Mouse (Mus musculus): Measurements from ENCODE around the gene Mrpl58.

Gene Mrpl58

DNA sequence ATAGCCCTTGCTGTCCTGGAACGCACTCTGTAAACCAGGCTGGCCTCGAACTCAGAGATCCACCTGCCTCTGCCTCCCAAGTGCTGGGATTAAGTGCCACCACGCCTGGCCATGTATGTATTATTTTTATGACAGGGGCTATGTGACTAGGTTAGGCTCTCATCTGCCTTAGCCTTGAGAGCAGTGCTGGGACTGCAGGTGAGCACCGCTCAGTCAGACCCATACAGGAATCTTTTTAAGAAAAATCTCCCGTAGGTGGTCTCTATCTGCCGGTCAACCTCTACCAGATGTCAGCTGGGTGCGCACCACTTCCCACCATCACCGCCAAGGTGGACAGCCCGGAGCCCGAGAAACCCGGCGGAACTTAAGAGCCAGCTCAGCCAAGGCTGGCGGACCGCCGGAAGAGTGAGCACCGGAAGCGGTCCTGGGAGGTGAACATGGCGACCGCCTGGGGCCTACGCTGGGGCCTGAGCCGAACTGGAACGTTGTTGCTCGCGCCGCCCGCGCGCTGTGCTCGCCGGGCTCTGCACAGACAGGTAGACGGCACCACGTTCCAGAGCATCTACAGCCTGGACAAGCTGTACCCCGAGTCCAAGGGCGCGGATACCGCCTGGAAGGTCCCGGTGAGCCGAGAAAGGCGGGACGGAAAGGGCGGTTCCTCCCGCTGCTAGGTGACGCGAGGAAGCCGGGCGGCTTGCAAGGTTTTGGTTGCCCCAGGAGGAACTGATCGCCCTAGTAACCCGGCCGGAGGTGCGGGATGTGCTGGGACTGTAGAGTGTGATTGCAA, at the start of gene Mrpl58:
TSS of gene Mrpl58 (plus strand) at position 415 of the 787 bp plus-strand sequence.
- peak; percentile 94 for DNase-seq (ENCODE audit: extremely low read depth, insufficient read length, low spot score)

DNA sequence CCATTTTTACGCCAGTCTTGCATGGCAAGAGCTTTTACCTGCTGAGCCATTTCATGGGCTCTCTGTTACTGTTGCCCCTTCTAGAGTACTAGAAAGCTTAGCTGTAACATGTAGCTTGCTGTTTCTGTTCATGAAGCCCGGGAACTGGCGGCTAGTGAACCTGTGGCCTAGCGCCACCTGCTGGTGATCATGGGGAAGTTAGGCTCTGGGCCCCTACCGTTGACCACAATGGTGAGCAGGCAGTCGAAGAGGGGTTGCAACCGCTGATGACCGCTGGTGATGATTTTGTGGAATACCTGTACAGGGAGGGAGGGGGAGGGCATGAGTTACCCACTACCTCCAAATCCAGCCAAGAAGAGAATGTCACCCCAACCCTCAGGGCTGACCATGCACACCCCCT, 49.4 kb upstream of the Mrpl58 start:
- DNase-seq (ENCODE audit: extremely low read depth, insufficient read length, low spot score): peak; percentile 44

DNA sequence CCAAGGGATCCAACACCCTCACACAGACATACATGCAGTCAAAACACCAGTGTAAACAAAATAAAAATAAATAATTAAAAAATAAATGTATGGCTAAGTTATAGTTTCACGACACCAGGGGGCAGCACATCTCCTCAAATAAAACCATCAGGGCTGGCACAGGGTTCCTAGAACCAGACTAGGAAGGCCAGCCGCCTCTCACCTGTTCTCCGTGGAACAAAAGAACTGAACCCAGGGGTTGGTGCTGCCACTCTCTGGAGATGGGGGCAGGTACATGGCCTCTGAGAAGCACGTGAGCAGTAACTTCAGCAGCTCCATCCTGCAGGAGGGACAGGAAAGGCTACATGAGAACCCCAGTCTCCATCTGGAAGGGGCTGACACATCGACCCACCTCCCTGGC, 45.1 kb upstream of the Mrpl58 start:
- DNase-seq (ENCODE audit: extremely low read depth, insufficient read length, low spot score): no peak

DNA sequence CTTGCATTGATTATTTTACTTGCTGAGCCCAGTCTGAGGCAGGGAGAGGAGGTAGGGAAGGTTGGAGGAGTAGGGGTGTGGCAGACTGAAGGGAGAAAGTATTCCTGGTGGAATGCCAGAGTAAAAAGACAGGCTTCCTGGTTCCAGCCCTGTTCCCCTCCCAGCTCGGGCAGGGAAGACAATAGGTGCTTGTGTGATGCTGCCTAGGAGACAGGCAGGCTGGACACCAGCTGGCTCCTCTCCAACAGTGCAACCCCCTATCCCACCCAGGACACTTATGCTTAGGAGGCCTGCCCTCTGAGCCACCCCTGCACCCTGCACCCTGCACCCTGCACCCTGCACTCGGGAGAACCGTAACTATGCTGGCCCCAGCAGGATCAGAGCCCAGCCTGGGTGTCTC, 44.3 kb upstream of the Mrpl58 start:
- no peak for DNase-seq (ENCODE audit: extremely low read depth, insufficient read length, low spot score)

DNA sequence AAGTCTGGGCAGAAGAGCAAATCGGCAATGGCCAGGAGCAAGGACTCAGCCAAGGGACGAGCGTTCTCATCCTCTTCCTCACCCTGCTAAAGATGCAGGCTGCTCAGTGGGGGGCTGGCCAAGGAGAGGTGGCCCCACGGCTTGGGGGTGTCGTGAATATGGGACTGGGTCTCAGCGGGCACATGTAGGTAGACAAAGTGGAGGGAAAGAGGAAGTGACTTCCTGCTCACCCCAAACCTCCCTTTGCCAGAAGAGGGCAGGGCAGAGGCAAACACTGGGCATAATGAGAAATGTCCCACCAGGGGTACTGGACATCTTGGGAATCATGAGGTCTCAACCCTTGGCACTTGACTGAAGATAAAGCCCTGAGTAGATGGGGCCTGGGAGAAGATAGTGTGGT, 43.8 kb upstream of the Mrpl58 start:
- no peak for DNase-seq (ENCODE audit: extremely low read depth, insufficient read length, low spot score)

DNA sequence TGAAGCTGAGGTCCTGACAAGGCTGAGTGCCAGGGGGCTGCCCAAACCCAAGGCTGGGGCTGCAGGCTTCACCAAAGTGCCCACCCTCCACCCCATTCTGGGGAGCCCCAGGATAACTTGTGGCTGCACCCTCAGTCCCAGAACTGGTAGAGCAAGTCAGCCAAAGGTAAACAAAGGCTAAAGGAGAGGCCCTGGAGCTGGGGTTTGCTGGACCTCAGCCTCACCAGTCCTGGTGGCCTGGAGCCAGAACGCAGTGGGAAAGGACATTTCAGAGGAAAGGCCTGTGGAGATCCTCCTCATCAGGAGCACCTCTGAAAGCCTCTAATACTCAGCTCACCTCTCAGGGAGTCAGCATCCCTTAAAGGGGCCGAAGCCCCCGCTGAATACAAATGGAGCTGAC, 39.4 kb upstream of the Mrpl58 start:
- DNase-seq (ENCODE audit: extremely low read depth, insufficient read length, low spot score): no peak

DNA sequence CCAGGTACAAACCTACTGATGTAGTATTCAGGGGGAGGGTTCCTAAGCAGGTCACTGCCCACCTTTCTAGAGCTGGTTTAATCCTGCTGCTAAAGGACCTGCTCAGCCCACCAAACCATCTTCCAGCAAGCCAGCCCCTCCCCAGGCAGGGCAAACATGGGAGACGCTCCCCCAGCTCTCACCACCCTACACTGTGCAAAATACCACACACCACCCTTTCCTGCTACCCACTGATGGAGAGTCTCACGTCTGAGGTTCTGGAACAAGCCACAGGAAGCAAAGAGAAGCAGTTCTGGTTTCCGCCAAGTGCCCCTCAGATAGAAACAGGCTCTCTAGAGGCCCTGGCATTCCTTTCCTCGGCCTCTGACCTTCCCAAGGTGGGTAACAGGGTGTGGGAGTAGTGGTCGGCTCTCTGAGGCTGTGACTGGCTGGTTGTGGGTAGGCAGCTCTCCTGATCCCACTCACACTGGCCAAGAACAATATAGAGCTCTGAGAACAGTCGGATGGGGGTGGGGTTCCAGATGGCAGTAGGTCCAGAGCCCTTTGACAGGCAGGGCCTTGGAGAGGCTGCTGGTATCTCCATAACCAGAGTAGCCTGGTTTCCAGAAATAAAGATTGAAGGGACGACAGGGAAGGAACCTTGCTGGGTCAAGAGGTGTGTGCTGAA, 37.4 kb upstream of the Mrpl58 start:
- peak; percentile 66 for DNase-seq (ENCODE audit: extremely low read depth, insufficient read length, low spot score)

DNA sequence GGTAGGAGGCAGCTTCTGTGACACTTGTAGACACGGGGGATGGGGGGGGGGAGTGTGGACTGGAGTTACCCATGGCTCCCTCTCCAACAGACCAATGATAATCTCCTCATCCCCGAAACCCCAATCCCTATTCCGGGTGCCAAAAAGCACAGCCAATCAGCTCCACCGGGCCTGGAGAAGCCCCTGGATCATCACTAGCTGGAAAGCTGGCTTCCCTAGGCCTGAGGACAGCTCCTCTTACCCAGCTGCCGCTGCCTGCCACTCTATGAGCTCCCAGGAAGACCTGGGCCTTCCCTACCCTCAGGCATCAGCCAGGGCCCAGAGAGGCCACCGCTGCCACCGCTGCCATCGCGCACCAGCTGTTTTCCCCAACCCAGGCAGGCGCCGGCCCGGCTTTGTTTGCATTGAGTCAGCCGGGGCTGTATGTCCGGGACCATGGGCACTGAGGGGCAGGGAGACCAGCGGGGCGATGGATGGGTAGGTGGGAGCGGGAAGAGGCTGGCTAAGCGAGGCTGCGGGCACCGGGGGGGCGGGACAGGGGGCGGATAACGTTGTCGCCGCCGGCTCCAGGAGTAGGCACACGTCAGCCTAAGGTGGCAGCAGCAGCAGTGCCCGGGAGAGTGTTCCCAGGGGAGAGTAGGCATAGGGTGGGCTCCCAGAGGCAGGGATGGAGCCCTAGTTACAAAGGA, 36.7 kb upstream of the Mrpl58 start:
- DNase-seq (ENCODE audit: extremely low read depth, insufficient read length, low spot score): peak; percentile 72

DNA sequence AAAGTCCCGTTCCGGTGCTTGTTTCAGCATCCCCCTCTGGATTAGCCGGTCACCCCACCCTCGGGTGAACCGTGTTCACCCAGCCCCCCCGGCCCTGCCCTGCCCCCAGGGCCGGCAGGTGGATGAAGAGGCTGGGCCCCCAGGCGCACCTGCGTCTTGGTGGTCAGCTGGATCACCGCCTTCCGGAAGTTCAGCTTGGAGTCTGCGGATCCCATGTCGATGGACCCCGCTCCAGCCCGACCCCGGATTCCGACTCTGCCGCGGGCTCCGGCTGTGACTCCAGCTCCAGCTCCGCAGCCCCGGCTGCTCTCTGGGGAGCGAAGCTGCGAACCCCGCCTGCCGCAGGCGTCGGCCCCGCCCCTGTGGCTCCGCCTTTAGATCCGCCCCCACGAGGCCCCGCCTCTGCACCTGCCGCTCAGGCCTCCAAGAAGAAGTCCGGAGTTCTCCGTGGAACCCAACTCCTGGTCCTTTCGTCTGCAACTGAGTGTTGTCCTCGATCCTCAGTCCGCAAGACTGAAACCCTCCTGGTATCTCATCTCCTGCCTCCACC, 36.1 kb upstream of the Mrpl58 start, which contains the start of gene Hid1:
TSS of gene Hid1 (minus strand) at position 362 of the 550 bp plus-strand sequence.
- peak; percentile 89 for DNase-seq (ENCODE audit: extremely low read depth, insufficient read length, low spot score)

DNA sequence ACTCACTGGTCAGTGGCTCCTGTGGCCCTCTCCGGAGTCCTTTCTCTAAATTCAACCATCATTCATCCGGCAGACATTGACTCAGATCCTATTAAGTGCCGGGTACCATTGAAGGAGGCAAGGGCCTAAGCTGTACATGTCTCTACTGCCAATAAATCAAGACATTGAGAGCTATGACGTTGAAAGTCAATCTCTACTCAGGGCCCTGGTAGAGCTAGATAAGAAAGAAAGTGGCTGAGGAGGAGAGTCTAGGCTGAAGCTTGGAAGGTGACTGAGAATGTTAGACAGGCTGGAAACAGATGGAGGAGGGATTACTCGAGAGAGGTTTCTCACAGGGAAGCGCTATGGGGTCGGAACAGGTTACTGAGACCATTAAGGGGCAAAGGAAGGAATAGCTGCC, 33.2 kb upstream of the Mrpl58 start:
- DNase-seq (ENCODE audit: extremely low read depth, insufficient read length, low spot score): no peak

DNA sequence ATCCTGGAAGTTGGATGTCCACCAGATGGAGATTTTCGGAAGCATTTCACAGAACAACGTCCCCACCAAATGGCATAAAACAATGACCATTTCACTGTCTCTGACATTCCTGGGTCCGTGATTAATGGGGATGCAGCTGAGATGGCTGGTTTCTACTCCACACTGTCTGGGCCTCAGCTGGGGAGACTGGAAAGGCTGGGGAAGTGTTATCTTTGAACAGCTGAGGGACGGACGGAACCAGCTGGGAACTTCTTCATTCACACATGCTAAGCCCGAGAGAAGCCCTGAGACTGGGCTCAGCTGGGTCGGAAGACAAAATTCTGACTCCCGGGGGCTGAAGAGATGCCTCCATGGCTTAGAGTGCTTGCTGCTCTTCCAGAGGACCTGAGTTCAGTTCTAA, 32.2 kb upstream of the Mrpl58 start:
- no peak for DNase-seq (ENCODE audit: extremely low read depth, insufficient read length, low spot score)

DNA sequence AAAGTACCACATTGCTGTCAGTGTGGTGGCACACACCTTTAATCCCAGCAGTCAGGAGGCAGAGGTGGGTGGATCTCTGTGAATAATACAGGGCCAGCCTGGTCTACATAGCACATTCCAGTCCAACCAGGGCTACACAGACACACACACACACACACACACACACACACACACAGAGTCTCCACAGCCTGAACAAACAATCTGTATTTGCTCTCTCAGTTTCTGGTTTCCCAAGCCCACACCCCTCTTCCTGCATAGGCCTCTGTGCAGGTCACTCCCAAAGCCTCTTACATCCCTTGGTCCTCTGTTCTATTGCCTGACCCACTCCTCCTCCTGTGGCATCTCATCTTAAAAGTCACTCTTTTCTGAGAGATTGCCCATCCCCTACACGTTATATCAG, 31.5 kb upstream of the Mrpl58 start:
- no peak for DNase-seq (ENCODE audit: extremely low read depth, insufficient read length, low spot score)

DNA sequence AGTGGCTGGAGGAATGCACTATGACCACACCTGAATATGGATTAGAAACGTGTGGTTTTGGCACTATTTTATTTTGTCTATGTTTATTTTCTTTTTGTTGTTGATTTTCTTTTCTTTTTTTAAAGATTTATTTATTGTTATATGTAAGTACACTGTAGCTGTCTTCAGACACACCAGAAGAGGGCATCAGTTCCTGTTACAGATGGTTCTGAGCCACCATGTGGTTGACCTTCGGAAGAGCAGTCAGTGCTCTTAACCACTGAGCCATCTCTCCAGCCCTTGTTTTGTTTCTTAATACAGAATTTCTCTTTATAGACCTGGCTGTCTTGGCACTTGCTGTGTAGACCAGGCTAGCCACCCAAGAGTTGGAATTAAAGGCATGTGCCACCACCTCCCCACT, 30.8 kb upstream of the Mrpl58 start:
- DNase-seq (ENCODE audit: extremely low read depth, insufficient read length, low spot score): no peak

DNA sequence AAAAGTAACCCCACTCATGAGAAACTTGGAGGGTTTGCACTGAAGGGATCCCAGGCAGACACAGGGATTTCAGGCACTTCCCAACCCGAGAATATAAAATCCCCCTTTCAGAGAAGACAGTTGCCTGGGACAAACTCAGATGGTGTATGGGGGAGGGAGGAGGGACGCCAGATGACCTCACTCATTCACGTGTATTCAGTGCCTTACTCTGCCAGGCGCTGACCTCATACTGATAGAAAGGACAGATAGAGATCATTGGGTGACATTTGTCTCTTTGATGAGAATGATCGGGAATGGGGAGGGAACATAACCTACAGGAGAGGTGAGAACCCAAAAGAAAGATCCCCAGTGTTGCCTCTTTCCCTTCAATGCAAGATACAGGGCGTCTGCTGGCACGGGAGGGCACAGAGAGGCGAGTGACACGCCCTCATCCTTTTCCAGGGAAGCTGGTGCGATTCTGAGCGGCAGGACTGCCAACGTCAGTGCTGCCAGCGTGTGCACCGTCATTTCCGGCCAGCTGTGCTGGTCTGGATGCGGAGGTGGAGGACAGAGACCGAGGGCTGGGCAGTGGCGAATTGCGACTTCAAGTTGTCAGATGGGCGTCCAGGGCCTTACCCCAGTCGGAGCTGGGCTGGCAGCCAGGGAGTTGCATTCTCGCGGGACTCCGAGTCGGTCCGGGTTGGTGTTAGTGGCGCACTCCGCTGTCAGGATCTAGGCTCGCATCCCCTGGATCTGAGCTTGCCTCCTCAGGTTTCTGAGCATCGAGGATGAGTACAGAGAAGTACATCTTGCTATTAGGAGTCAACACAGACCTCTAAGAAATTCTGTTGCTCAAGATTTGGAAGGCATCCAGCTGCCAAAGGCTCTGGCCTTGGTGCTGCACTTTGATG, 29.5 kb upstream of the Mrpl58 start:
- DNase-seq (ENCODE audit: extremely low read depth, insufficient read length, low spot score): peak; percentile 92

DNA sequence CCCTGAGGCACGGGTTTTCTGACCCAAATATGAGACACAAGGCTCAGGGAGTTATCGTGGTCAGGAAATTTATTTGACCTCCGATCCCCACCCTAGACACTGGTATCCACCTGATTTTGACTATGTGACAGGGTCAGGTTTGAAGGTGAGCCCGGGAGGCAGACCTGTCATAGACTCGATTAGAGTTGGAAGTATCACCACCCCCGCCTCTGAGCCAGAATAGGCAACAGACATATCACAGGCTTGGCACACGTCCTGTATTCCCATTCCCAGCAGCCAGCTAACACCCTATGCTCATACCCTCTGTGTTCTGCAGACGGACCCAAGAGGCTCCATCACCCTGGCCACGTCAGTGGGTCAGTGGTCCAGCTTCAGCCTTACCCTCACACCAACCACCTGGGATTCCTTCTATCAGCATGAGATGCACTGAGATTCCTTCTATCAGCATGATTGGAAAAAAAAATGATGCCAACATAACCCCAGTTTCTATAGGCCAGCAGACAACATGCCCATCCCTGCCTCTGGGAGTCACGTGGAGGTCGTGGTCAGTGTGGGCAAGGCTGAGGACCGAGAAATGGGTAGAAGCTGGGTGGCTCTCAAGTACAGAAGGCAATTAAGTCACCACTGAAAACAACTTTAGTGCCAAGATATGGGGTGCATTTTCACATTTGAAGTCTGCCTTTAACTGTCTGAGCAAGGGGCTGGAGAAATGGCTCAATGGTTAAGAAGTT, 28.7 kb upstream of the Mrpl58 start:
- DNase-seq (ENCODE audit: extremely low read depth, insufficient read length, low spot score): no peak

DNA sequence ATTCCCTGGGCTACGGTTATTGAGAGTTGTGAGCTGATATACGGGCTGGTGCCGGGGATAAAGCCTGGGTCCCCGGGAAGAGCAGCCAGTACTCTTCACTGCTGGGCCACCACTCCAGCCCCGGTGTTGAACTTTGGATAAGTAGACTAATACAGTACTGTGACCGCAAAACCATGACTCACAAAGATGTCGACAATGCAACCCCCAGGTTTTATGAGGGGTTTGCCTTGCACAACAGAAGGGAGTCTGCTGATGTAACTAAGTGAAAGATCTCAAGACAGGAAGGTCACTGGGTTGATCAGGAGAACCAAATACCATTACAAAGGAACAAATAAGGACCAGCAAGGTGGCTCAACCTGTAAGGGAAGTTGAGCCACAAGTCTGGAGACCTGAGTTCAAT, 26.8 kb upstream of the Mrpl58 start:
- DNase-seq (ENCODE audit: extremely low read depth, insufficient read length, low spot score): peak; percentile 67

DNA sequence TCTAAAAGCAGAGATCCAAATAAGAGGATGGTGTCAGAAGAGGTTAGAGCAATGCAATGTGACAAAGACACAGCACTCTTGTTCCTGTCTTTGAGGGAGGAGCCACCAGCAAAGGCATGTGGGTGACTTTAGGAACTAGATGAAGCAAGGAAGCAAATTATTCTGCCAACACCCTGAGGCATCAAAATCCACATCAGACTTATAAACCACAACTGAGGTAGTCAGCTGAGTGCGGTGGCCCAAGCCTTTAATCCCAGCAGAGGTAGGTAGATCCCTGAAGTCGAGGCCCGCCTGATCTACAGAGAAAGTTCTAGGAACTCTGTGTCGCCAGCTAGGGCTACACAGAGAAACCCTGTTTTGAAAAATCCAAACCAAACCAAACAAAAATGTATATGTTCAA, 26.3 kb upstream of the Mrpl58 start:
- DNase-seq (ENCODE audit: extremely low read depth, insufficient read length, low spot score): no peak

DNA sequence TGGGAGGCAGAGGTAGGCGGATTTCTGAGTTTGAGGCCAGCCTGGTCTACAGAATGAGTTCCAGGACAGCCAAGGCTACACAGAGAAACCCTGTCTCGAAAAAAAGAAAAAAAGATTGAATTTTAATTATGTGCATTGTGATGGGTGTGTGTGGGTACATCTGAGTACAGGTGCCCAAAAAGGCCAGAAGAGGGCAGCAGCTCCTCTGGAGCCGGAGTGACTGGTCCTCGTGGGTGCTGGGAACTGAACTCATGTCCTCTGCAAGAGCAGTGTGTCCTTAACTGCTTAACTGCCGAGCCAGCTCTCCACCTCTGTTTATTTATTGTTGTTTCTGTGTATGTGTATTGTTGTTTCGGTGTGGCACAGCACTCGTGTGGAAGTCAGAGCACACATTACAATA, 25.7 kb upstream of the Mrpl58 start:
- DNase-seq (ENCODE audit: extremely low read depth, insufficient read length, low spot score): no peak

DNA sequence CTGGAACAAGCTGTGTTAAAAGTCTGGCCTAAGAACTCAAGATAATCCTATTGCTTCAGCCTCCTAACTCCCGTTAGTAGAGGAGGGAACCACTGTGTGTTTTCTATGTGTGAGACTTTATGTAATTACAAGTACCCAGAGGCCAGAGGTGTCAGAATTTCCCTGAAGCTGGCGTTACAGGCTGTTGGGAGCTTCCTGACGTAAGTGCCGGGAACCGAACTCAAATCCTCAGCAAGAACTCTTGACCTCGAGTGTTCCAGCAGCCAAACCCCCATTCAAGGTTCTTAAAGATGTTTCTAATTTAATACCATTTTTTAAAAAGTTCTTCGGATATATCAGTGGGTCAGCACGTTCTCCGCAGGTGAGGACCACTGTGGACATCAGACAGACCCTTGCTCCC, 22.3 kb upstream of the Mrpl58 start:
- DNase-seq (ENCODE audit: extremely low read depth, insufficient read length, low spot score): no peak

Measured in 3134 (cell line).